Mouse (Mus musculus) adrenal gland, postnatal 10 days (tissue): ENCODE measurements at regions not wholly inside any gene's neighbourhood (a gene's known extent, or its start where the extent isn't known, plus 50 kb on each side); places are given as distances from the start of the nearest gene placed in this dataset.

Experiments
- DNase-seq: peaks from one replicate; pipeline ENCODE4 v3.0.0; 2021; ENCODE audit warnings: mixed read lengths

DNA sequence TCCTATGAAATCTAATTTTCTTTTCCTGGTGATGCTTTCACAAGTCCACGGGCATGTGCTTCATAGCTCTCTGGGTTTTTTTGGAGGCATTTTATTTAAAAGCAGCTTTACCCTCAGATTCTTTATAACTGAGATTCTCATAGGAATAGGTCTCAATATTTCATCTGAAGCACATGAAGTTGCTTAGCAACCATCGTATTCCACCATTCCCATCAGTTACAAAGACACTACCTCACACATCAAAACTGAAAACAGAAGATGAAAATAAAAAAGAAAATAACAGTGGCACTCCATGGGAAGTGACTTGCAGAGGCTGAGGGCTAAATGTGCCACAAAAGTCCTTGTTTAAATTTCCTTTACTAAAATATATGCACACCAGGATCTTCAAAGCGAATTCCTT, 384.0 kb upstream of the 1700015G11Rik start:
- DNase-seq: no peak

DNA sequence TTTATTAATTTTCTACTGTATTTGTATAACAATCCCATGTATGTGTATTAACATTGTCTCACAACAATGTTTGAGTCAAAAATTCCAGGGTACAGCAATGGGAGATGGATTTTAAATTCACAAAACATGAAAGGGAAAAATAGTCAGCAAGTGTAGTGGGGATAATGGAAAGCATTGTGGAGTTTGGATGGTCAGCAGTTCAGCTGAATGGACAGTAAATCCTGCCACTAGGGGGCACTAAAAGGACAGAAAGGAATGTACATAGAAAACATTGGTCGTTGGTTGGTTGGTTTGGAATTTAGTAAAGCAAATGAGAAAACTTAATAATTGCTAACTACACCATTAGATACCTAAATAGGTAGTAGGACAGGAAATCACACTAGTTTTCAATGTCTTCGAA, 376.3 kb upstream of the 1700015G11Rik start:
- DNase-seq: peak; percentile 75
